ENCODE assay signal across 8 mouse cellular contexts in genomic region chr13:23757211-23757773, GRCm38 (mm10). TPM values are rescaled to one million over a fixed set of nuclear protein-coding genes. Genes with fewer than 3 reads are reported as not detected.
DNase-seq lines count a peak whose midpoint lies in the region; ATAC-seq and TF ChIP-seq lines count a peak whose summit lies in the region.

No protein-coding gene starts in this region.

- H3K27ac ChIP-seq in heart, embryonic 15.5 days: peak overlapping the region; percentile 86
- H3K27ac ChIP-seq in ES-Bruce4 (ENCODE audit: insufficient read depth, low read length): peak overlapping the region; percentile 70
- H3K27ac ChIP-seq in liver, adult 2 months (replicated peaks; ENCODE audit: insufficient read depth, low read depth, low read length): peak overlapping the region; percentile 9; the same call in 1 of the 2 replicates

- H3K27me3 ChIP-seq in heart, embryonic 15.5 days: no peaks in the 10 kb centered on the region
- no peaks in the 10 kb centered on the region for H3K27me3 ChIP-seq in ES-Bruce4 (ENCODE audit: control insufficient read depth, insufficient read depth, low read length, poor library complexity, severe bottlenecking)
- H3K27me3 ChIP-seq in erythroblast, embryonic 14.5 days (ENCODE audit: control insufficient read depth): no peaks in the 10 kb centered on the region
- H3K27me3 ChIP-seq in liver, adult 2 months (ENCODE audit: control insufficient read depth, insufficient read depth, low read length): no peaks in the 10 kb centered on the region

- TF ChIP-seq CTCF in ES-Bruce4 (IDR thresholded peaks at IDR 0.05; ENCODE audit: low read depth, low read length): no peak
- no peak for TF ChIP-seq CTCF in liver, adult 2 months (IDR thresholded peaks at IDR 0.05; ENCODE audit: low read depth, low read length)

- ATAC-seq in heart, embryonic 15.5 days (replicated peaks; ENCODE audit: insufficient number of reproducible peaks, insufficient read depth, low FRiP score, low read depth): 0 out of 2 replicates have a peak, but pooled peaks have one; percentile 0

- H3K9ac ChIP-seq in heart, embryonic 15.5 days: peak overlapping the region; percentile 60
- H3K9ac ChIP-seq in ES-Bruce4 (ENCODE audit: low read depth, poor library complexity, severe bottlenecking): peak overlapping the region; percentile 74
- H3K9ac ChIP-seq in liver, adult 2 months (ENCODE audit: low read depth, low read length): peak overlapping the region; percentile 3; the same call in 1 of the 2 replicates

- H3K4me1 ChIP-seq in heart, embryonic 15.5 days (replicated peaks): peaks cover 23% of the 10 kb centered on the region
- no peaks in the 10 kb centered on the region for H3K4me1 ChIP-seq in ES-Bruce4 (ENCODE audit: control insufficient read depth, insufficient read depth, low read length)
- peaks cover 73% of the 10 kb centered on the region for H3K4me1 ChIP-seq in erythroblast, embryonic 14.5 days (ENCODE audit: control insufficient read depth)
- peaks cover 11% of the 10 kb centered on the region; the same call in 1 of the 2 replicates for H3K4me1 ChIP-seq in liver, adult 2 months (ENCODE audit: control insufficient read depth, insufficient read depth, low read length)

- H3K79me2 ChIP-seq in liver, adult 2 months (ENCODE audit: control insufficient read depth, insufficient read depth, low read length): no peaks in the 10 kb centered on the region

- peak; percentile 87 for TF ChIP-seq POLR2A in ES-Bruce4 (IDR thresholded peaks at IDR 0.05; ENCODE audit: insufficient read depth, low read length)
- TF ChIP-seq POLR2A in liver, adult 2 months (IDR thresholded peaks at IDR 0.05; ENCODE audit: extremely low read depth, insufficient read depth, low read length): no peak

- no peak for DNase-seq in heart, adult 18-20 months
- DNase-seq in liver, adult 2 months (ENCODE audit: extremely low read depth, low read depth, low spot score): peak; percentile 57
- peak; percentile 63 for DNase-seq in retina, embryonic 14.5 days (ENCODE audit: low spot score)
- DNase-seq in cerebellum, adult 18-20 months: no peak
- DNase-seq in c-Kit-positive CD71-positive TER-119-positive erythroid progenitor cells, embryonic 14.5 days (ENCODE audit: low spot score): no peak

- TF ChIP-seq EP300 in ES-Bruce4 (IDR thresholded peaks at IDR 0.05; ENCODE audit: insufficient read depth, low read depth, low read length): no peak

- no peaks in the 10 kb centered on the region for H3K9me3 ChIP-seq in heart, embryonic 15.5 days (replicated peaks)
- H3K9me3 ChIP-seq in ES-Bruce4 (replicated peaks; ENCODE audit: control insufficient read depth, insufficient read depth, low read length, poor library complexity, severe bottlenecking): no peaks in the 10 kb centered on the region
- no peaks in the 10 kb centered on the region for H3K9me3 ChIP-seq in erythroblast, embryonic 14.5 days (ENCODE audit: control insufficient read depth, low read length)

- no peaks in the 10 kb centered on the region for H3K36me3 ChIP-seq in heart, embryonic 15.5 days
- no peaks in the 10 kb centered on the region for H3K36me3 ChIP-seq in ES-Bruce4 (ENCODE audit: control insufficient read depth, insufficient read depth, low read length, poor library complexity, severe bottlenecking)
- H3K36me3 ChIP-seq in erythroblast, embryonic 14.5 days (ENCODE audit: control insufficient read depth): peaks cover 2% of the 10 kb centered on the region
- H3K36me3 ChIP-seq in liver, adult 2 months (ENCODE audit: control insufficient read depth, insufficient read depth, low read length): no peaks in the 10 kb centered on the region

- H3K4me2 ChIP-seq in heart, embryonic 15.5 days: peak overlapping the region; percentile 73

- H3K4me3 ChIP-seq in heart, embryonic 15.5 days: peak overlapping the region; percentile 48
- H3K4me3 ChIP-seq in ES-Bruce4 (ENCODE audit: low read depth, low read length): peak overlapping the region; percentile 52
- peak overlapping the region; percentile 63 for H3K4me3 ChIP-seq in erythroblast, embryonic 14.5 days (replicated peaks)
- peak overlapping the region; percentile 34; the same call in 1 of the 2 replicates for H3K4me3 ChIP-seq in liver, adult 2 months (ENCODE audit: insufficient read depth, low read depth, low read length)

- 4% methylated on average over 18 of the region's 23 CpGs for WGBS in heart, embryonic 15.5 days
- WGBS in liver, adult 2 months: 1% methylated on average over 19 of the region's 23 CpGs

RNA-seq across cellular contexts. Expression of gene Hist1h4b, which starts 0.5 kb away (rescaled TPM):
- 1.2 and 1.7 TPM in 2 replicates for polyA plus RNA-seq in heart, embryonic 15.5 days (2015; fragmentation: Nextera tagmentation; extraction: Ambion mirVana)
- 10 to 100 TPM in 1 of 2 experiments, 1 to 10 TPM in 1; 9.6 to 10.9 TPM for total RNA-seq in heart, adult 18-20 months (2021)
- 28.2 and 29.2 TPM in 2 replicates for polyA plus RNA-seq in ES-Bruce4 (2011; ENCODE audit: insufficient read depth, insufficient read length, low read depth, missing spikeins)
- polyA plus RNA-seq in erythroblast, embryonic 14.5 days (2012): 4.5 and 11.8 TPM in 2 replicates
- total RNA-seq in liver, adult 2 months (2014; rRNA removed): 62.4 and 63.4 TPM in 2 replicates
- 1.2 TPM in 1 of 2 replicates, not detected in the other for polyA plus RNA-seq in liver, adult 2 months (2012; rRNA removed)

RNA-seq across cellular contexts. Expression of gene Hist1h4a, which starts 3.7 kb away (rescaled TPM):
- polyA plus RNA-seq in heart, embryonic 15.5 days (2015; fragmentation: Nextera tagmentation; extraction: Ambion mirVana): not detected in 2 replicates
- 1 to 10 TPM; 5.4 to 6.4 TPM for total RNA-seq in heart, adult 18-20 months (2021)
- polyA plus RNA-seq in ES-Bruce4 (2011; ENCODE audit: insufficient read depth, insufficient read length, low read depth, missing spikeins): 3.1 and 4.5 TPM in 2 replicates
- 10.2 and 21.5 TPM in 2 replicates for polyA plus RNA-seq in erythroblast, embryonic 14.5 days (2012)
- total RNA-seq in liver, adult 2 months (2014; rRNA removed): 21.0 and 54.0 TPM in 2 replicates
- polyA plus RNA-seq in liver, adult 2 months (2012; rRNA removed): 0.76 TPM in 1 of 2 replicates, not detected in the other

RNA-seq across cellular contexts. Expression of gene Hist1h3a, which starts 4.9 kb away (rescaled TPM):
- polyA plus RNA-seq in heart, embryonic 15.5 days (2015; fragmentation: Nextera tagmentation; extraction: Ambion mirVana): 1.5 and 2.4 TPM in 2 replicates
- 10 to 100 TPM in 1 of 2 experiments, 1 to 10 TPM in 1; 7.5 to 10.7 TPM for total RNA-seq in heart, adult 18-20 months (2021)
- polyA plus RNA-seq in ES-Bruce4 (2011; ENCODE audit: insufficient read depth, insufficient read length, low read depth, missing spikeins): 5.4 TPM in 1 of 2 replicates, not detected in the other
- 1.5 and 4.0 TPM in 2 replicates for polyA plus RNA-seq in erythroblast, embryonic 14.5 days (2012)
- total RNA-seq in liver, adult 2 months (2014; rRNA removed): 18.3 and 43.5 TPM in 2 replicates
- 2.0 TPM in 2 replicates for polyA plus RNA-seq in liver, adult 2 months (2012; rRNA removed)

RNA-seq across cellular contexts. Expression of gene Hist1h3b, which starts 5.2 kb away (rescaled TPM):
- polyA plus RNA-seq in heart, embryonic 15.5 days (2015; fragmentation: Nextera tagmentation; extraction: Ambion mirVana): 3.1 and 4.7 TPM in 2 replicates
- 10 to 100 TPM in 1 of 2 experiments, 1 to 10 TPM in 1; 8.3 to 10.5 TPM for total RNA-seq in heart, adult 18-20 months (2021)
- polyA plus RNA-seq in ES-Bruce4 (2011; ENCODE audit: insufficient read depth, insufficient read length, low read depth, missing spikeins): 5.0 and 9.4 TPM in 2 replicates
- 6.2 and 23.6 TPM in 2 replicates for polyA plus RNA-seq in erythroblast, embryonic 14.5 days (2012)
- 15.2 and 31.1 TPM in 2 replicates for total RNA-seq in liver, adult 2 months (2014; rRNA removed)
- 0.23 and 0.58 TPM in 2 replicates for polyA plus RNA-seq in liver, adult 2 months (2012; rRNA removed)

RNA-seq across cellular contexts. Expression of gene Hist1h1a, which starts 6.2 kb away (rescaled TPM):
- 0.76 and 0.98 TPM in 2 replicates for polyA plus RNA-seq in heart, embryonic 15.5 days (2015; fragmentation: Nextera tagmentation; extraction: Ambion mirVana)
- 1 to 10 TPM; 4.3 to 5.4 TPM for total RNA-seq in heart, adult 18-20 months (2021)
- polyA plus RNA-seq in ES-Bruce4 (2011; ENCODE audit: insufficient read depth, insufficient read length, low read depth, missing spikeins): 7.8 and 8.6 TPM in 2 replicates
- 1.4 TPM in 2 replicates for polyA plus RNA-seq in erythroblast, embryonic 14.5 days (2012)
- total RNA-seq in liver, adult 2 months (2014; rRNA removed): 5.6 and 6.2 TPM in 2 replicates
- 0.12 TPM in 1 of 2 replicates, not detected in the other for polyA plus RNA-seq in liver, adult 2 months (2012; rRNA removed)

Comparison
In these comparisons a context has a peak if more than half of its experiments do, and no peak if none do; other contexts are left out.
1. H3K27ac ChIP-seq: peak in every context shown above with its lines; median percentile 86 in heart, embryonic 15.5 days; 70 in ES-Bruce4; 9 in liver, adult 2 months.
2. H3K9ac ChIP-seq: peak in every context shown above with its lines; median percentile 74 in ES-Bruce4; 60 in heart, embryonic 15.5 days; 3 in liver, adult 2 months.
3. DNase-seq: peak in liver, adult 2 months (single experiment) and retina, embryonic 14.5 days (single experiment); none in heart, adult 18-20 months (0 of 2), cerebellum, adult 18-20 months (0 of 2) and c-Kit-positive CD71-positive TER-119-positive erythroid progenitor cells, embryonic 14.5 days (single experiment).
4. Peak in every context shown above with its lines, with median percentiles within 50 percentile points of each other: H3K4me3 ChIP-seq.